Mouse (Mus musculus) left cerebral cortex, postnatal 4 days (tissue): Measurements from ENCODE around the gene Notch3. TPM values are rescaled to one million over a fixed set of nuclear protein-coding genes. Genes with fewer than 3 reads are reported as not detected.

ENCODE experiments used
- DNase-seq: peaks from one replicate; pipeline ENCODE4 v3.0.0-alpha.2; 2022
- intact Hi-C: fragments of 180-260 bp; cut with DNase I; formaldehyde crosslinking; loops from one replicate; pipeline ENCODE4 v1.15.1; 2025
- total RNA-seq, 2 experiments: library from RNA; stranded (reverse); gene quantifications; 2 replicates each; pipeline ENCODE4 v1.2.3; 2021

Gene Notch3
- total RNA-seq, 2 experiments from 2014 or later = 21.8 to 21.9 TPM

DNA sequence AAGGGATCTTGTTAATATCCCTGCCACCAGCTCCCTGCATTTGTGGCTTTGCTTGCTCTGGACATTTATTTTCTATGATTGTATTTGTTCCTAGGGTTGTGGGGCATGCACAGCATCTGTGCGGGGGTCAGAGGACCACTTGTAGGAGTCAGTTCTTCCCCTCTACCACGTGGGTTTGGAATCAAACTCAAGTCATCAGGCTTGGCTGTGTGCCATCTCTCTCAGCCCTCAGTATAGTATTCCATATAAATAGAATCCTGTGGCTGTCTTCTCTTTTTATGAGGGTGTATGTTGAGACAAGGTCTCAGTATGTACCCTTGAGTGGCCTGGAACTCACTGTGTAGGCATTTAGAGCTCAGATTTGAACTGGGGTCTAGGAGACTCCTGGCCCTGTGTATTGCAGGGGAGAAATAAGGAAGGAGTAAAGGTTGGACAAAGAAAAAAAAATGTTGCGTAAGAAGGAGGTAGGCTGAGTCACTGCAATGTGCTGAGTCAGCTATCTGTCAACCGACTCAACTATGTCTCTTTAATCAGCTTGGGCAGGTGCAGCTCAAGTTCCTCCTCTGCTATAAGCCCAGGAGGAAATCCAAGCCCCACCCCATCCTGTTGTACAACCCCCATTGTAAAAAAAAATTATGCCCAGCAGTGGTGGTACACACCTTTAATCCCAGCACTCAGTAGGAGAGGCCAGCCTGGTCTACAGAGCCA, 3.0 kb upstream of the Notch3 start:
- intact Hi-C loops = no loop called here
- DNase-seq = no peak

DNA sequence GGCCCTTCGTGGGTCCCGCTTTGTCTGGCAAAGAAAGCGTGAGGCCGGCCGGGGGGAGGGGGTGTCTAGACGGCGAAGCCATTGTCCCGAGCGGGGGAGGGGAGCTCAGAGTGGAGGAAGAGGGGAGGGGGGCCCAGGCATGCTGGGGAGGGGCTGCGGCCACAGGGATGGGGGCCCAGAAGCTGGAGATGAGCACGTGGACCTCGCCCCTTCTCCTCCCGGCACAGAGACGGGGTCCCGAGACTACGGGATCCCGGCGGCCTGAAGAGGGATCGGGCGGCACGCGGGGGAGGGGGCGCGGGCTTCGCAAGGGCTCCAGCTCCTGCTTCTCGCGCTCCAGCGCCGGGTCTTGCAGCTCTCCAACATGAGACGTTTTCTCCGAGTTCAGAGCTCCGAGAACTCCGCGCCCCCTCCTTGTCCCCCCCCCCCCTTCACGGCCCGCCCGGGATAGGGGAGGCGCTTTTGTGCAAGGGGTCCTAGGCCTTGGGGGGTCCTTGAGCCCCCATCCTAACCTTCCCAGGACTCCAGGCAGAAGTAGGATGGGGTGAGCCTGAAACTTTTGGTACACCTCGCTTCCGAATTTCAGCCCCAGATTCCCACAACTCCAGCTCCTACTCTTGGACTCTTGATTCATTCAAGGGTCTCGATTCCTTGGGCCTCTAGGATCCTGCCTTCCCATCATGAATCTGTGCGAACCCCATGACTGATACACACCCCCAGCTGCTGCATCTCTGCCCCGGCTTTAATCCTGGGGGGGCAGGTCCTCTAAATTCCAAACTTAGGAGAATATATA, 653 bp downstream of the Notch3 start:
- peak; percentile 81 for DNase-seq
- intact Hi-C loops = no loop called here

DNA sequence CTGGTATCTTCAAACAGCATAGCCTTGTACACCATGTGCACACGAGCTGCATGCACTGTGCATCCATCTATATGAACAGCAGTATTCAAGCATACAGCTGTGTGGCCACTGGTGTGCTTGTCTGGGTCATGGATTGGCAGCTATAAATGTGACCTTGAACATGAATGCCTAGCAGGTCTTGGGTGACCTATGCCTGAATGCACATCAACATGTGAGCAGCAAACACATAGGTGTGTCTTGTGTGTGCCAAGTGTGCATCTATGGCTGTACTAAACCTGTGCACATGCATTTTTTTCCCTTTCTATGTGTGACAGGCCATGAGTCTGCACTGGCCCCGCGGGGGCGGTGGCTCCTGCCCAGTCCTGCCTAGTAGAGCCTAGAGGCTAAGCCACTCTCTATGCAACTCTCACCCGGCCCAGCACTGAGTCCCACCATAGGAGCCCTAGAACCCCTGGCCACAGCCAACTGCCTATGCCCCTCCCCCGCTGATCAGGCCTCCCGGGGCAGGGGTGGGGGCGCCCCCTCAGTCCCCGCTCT, 1.3 kb downstream of the Notch3 start:
- DNase-seq = no peak
- intact Hi-C loops = no loop called here

DNA sequence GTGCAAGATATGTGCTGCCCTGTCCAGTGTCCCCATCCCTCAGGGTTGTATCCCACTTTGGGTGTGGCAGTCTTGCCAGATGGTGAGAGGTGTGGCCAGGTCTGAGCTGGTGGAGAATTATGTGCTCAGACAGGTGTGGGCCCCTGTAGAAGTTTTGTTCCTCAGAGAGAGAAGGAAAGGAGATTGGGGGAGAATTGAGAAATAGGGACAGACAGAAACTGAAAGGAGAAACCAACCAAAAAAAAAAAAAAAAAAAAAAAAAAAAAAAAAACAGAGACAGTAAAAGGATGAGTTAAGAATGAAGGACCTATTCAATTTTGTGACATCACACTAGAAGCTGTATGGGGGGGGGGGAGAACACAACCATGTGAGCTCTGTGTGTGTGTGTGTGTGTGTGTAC, 1.9 kb downstream of the Notch3 start:
- intact Hi-C loops = no loop called here
- no peak for DNase-seq

DNA sequence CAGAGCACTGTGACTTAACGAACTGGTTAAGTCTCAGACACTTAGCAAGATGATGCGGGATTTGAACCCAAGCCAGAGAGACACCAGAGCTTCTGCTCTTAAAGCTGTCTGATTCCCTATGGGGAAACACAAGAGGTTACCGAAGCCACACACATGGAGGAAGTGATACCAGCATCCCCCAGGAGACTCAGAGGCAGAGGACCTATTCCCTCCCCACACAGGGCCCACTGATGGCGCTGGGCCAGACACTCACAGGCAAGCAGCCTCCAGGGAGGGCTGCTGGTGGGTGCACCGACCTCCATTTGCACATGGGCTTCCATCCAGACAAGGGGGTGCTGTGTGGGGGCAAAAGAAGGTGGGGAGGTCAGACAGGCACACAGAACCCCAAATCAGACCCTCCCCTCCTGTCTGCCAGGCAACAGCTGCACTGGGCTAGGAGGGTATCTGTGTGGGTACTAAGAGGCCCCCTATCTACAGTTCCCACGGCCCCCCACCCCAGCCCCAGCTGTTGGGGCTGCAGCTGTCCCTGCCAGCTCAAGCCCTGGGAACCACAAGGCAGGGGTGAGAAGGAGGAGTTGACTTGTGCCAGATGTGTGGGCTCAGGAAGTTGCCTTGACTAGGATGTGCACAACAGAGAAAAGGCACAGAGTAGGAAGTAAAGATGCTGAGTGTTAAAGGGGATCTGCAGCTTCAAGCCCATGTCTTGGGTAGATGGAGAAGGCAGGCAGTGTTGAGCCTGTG, 2.6 kb downstream of the Notch3 start:
- peak; percentile 17 for DNase-seq
- intact Hi-C loops = no loop called here

DNA sequence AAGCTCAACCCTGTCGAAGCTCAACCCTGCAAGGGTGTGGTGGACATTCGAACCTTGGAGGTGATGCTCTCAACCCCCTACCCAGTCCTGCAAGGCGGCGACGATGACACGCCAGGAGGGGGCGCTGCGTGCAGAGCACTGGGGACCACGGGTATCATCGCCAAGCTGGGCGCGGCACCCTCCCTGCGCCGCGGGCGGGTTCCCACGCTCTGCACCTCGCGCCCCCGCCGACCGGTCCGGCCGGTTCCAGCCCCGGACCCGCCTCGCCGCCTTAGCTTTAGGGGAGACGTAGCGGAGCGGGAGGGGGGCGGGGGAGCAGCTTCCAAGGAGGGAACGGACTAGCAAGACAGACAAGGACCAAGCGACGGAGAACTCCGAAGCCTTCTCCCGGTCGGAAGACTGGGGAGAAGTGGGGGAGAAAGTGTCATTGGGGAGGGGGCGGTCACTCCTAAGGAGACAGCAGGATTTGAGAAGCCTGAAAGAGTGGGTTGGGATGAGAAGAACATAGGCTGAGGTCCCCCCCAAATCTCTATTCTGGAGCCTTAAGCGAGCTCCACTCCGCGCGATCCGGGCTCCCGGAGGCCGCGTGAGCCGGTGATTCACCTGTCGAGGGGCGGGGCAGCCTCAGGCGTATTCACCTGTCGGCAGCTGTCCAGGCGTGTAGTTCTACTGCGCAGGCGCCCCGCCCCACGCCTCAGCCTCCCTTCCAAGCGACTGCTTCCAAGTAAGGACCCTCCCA, 4.4 kb downstream of the Notch3 start:
- intact Hi-C loops = no loop called here
- DNase-seq = peak; percentile 79

DNA sequence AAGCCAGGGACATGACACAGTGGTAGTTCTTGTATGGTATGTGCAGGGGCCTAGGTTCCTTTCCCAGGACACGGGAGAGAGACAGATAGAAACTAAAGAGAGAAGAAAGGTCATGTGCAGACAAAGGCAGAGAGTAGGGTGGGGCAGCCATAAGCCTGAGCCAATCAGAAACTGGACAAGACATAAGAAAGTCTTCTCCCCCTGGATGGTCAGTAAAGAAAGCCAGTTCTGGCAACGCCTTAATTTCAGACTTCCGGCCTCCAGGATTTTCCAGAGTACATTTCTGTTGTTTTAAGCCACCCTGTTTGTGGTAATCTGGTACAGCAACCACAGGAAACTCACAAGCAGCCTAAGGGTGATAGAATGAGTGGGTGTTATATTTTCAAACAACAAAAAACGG, 5.8 kb downstream of the Notch3 start:
- no peak for DNase-seq
- intact Hi-C loops = no loop called here

DNA sequence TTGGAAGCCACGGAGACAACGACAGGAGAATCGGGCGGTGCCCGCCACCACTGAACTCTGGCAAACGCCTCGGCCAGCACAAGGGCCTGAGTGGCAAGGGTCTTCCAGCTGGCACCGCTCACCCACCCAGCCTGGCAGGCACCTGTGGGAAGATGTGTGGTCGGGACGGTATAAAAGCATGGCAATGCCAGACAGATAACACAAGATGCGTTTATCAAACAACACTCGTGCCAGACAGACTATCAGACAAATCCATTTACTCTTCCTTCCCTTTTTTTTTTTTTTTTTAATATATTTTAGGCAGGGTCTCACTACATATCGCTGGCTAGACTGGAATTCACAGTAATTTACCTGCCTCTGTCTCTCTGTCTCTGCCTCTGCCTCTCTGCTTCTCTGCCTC, 7.8 kb downstream of the Notch3 start:
- DNase-seq = no peak
- intact Hi-C loops = no loop called here

DNA sequence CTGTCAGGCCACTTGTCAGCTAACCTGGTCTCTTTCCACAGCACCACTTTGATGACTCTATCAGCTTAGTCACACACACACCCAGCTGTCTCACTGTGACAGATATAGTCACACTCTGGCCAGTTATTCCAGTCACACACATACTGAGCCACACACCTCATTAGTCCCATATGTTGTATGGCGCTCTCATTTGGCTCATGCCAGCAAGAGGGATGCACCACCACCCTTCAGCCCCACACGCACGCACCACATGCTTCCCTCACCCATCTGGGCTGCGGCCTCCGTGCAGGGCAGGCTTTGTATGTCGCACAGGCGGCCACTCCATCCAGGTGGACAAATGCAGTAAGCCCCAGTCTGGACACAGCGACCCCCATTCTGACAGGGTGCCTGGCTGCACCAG, 19.9 kb downstream of the Notch3 start:
- DNase-seq = peak; percentile 47
- intact Hi-C loops = no loop called here

DNA sequence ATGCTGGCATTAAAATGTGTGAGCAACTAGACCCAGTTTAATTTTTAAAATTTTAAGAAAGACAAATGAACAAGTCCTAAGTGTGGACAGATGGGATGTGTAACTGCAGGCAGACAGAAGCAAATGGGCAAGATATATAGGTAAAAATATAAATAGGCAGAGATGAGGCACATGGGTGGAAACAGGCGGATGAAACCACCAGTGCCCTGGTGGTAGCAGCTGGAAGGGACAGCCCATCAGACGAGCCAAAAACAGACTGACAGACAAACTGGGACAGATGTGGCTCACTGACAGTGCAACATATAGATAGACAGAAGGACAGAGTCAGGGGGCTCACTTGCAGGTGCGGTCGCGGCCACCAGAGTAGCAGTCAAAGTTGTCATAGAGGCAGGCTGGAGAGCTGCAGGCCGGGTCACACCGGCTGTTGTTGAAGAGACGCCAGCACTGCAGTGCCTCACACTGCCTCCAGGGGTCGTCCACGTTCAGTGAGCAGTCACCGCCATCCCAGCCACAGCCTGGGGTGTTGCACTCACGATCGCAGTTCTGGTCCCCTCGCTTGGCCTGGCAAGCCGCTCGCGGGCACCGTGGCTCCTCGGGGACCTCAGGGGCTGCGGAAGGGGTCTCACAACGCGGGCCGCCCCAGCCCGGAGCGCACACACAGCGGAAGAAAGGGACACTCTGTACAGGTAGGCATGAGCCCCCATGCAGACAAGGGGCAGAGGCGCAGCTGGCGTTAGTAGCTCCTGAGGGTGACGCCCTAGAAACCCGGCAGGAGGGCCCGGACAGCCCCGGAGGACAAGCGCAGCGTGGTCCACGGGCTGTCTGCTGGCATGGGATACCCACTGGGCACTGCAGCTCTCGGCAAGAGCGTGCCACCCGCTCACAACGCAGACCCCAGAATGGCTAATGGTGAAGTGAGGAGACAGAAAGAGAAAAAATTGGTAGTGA, 23.5 kb downstream of the Notch3 start:
- DNase-seq = peak; percentile 87
- intact Hi-C loops = no loop called here

DNA sequence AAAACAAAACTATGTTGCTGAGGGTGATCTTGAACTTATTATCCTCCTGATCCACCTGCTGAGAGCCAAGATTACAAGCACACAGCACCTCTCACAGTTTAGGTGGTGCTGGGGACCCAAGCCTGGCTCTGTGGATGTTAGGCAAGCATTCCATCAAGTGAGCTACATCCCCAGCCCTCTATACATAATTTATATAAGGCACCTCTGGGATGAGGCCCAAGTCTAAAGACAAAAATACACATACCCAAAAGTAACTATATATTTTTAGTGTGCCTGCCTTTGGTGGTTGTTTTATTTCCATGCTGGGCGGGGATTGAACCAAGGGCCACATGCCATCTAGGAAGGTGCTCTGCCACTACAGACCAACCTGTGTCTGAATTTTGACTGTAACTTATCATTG, 24.4 kb downstream of the Notch3 start:
- intact Hi-C loops = no loop called here
- DNase-seq = no peak

DNA sequence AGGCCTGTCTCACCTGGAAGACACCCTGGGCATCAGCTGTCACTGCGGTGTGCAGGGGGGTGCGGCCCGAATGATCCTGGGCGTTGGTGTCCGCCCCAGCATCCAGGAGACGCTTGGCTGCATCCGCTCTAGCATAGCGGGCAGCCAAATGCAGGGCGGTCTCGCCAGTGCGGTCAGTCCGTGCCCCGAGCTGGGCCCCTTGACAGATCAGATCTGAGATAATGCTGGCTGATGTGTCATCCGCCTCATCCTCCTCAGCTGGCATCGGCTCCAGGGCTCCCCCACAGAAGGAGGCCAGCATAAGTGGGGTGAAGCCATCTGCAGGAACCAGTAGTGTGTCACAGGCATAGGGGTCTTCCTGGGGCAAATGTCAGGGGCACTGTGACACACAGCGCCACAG, 33.3 kb downstream of the Notch3 start:
- intact Hi-C loops = no loop called here
- DNase-seq = no peak

DNA sequence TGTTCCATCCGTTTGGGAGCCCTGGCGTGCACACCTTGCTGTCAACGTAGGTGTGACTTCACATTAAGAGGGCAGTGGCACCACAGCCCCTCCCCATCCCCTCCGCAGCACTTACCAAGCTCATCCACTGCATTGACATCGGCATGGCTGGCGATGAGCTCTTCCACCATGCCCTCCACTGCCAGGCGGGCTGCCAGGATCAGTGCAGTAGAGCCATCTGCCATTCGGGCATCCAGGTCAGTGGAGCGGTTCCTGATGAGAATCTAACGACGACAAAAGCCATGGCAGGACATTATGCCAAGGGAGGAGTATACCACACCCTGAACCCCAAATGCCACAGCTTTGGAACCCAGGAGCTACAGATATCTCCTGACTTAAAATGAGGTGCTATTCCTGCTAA, 34.6 kb downstream of the Notch3 start:
- DNase-seq = peak; percentile 76
- intact Hi-C loops = no loop called here

DNA sequence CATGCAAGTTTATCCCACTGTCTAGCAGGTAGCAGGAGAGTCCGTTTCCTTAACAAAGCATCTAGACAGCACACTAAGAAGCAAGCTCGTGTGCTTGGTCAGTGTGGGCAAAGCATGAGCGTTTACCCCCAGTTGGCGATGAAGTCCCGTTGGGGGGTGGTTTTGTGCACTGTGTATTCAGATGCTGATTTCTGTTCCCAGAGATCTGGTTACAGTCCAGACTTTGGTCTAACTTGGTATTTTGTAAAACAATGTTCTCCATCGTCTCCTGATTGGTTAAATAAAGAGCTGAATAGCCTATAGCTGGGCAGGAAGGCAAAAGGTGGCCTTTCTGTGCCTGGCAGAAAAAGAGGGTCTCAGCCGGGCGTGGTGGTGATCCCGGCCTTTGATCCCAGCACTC, 36.1 kb downstream of the Notch3 start:
- intact Hi-C loops = no loop called here
- no peak for DNase-seq

DNA sequence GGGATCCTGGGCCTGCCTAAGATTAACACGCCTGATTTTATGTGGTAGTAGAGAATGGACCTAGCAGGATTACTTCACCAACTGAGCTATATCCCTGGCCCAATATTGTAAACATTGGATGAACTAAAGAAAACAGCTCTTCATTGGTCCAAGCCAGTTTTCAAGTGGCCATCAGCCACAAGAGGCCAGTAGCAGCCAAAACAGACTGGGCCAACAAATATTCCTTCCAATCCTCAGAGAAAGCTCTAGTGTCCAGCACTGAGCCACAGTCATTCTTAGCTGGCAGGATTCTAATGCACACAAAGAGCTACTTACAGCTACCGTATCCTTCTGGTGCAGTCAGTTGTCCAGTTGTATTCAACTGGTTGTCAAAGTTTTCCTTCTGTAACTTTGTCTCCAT, 39.5 kb downstream of the Notch3 start:
- DNase-seq = no peak
- intact Hi-C loops = no loop called here

DNA sequence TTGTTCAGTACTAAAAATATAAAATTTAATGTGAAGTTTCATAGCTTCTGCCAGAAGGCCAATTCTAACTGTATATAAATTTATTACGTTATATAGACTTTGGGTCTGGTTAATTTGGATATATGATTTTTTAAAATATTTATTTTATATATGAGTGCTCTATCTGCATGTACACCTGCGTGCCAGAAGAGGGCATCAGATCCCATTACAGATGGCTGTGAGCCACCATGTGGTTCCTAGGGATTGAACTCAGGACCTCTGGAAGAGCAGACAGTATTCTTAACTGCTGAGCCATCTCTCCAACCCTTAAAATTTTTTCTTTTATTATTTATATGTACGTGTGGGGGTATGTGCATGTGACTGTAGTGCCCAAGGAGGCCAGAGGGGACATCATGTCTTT, 41.2 kb downstream of the Notch3 start:
- intact Hi-C loops = no loop called here

DNA sequence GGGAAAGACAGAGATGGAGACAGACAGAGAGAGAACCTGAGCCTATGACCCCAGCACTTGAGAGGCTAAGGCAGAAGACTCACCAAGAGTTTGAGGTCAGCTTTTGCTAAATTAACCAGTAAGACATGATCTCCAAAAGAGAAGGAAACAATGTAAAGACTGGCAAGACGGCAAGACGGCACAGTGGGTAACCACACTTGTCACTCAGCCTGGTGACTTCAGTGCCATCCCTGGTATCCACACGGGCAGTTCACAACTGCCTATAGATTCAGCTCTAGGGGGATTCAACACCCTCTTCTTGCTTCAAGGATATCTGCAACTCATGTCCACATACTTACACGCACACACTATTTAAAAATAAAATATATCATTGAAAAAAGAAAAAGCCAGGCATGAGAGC, 43.1 kb downstream of the Notch3 start:
- intact Hi-C loops = no loop called here

More for the DNA sequence above, 41.2 kb downstream of the Notch3 start:
- no peak for DNase-seq

DNA sequence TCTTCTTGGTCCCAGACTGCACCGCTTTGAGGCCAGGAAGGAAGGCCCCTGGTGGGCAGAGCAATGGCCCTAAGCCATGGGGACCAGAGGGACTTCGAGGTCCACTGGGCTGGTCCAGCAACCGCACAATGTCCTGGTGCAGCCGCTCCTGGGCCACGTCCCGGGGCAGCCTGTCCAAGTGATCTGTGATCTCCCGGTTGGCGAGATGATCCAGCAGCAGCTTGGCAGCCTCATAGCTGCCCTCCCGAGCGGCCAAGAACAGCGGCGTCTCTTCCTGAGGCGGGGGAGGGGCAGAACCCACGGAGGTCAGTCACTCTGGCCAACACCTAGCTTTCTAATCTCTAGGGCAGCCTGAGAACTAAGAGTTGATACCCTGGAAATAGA, 44.1 kb downstream of the Notch3 start:
- peak; percentile 28 for DNase-seq
- intact Hi-C loops = no loop called here

More for the DNA sequence above, 43.1 kb downstream of the Notch3 start:
- no peak for DNase-seq

DNA sequence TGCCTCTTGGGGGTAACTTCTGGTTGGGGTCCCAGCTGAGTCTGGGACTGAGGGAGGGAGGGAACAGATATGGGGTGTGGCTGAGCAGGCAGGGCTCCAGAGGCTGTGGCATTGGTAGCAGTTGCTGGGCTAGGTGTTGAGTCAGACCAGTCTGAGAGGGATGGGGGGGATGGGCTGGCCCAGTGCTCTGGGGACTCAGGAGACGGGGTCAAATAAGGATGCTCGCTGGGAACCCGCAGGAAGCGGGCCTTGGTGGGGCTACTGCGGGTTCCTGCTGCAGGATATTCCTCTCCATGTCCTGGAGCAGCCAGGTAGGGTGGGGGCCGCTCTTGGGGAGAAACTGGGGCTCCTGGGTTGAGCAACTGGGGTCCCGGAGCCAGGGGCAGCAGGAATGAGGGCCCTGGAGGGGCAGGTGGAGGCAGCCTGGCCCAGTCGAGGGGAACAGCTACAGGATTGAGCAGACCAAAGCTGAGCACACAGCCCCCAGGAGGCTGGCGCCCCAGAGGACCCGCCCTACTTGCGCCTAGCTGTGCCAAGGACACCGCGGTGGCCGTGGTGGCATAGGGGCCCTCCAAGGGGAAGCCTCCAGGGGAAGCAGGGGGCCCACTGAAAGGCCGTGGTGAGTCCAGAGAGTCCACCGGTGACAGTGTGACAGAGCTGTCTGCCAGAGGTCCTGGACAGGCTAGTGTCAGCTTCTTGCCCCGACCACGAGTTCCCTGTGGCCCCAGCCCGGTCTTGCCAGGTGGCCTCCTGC, 44.6 kb downstream of the Notch3 start:
- intact Hi-C loops = no loop called here
- no peak for DNase-seq
